Mouse (Mus musculus) kidney, adult 2 months (tissue): ENCODE measurements at regions not wholly inside any gene's neighbourhood (a gene's known extent, or its start where the extent isn't known, plus 50 kb on each side); places are given as distances from the start of the nearest gene placed in this dataset.

Experiments
- DNase-seq: peaks from one replicate; pipeline ENCODE4 v3.0.0; 2021
- H3K27ac ChIP-seq: fragments of 200-500 bp; 2 replicates; pipeline ENCODE4 v1.5.1; 2012; ENCODE audit warnings: low read depth, low read length, control low read depth, inconsistent platforms; ENCODE audit not compliant: insufficient read depth
- H3K27me3 ChIP-seq: fragments of 200-500 bp; replicated peaks from 2 replicates; pipeline ENCODE4 v1.6.1; 2012; ENCODE audit warnings: mild to moderate bottlenecking, moderate library complexity, low read length, inconsistent platforms; ENCODE audit not compliant: control insufficient read depth, insufficient read depth
- H3K36me3 ChIP-seq: fragments of 200-500 bp; 2 replicates; pipeline ENCODE4 v1.6.1; 2012; ENCODE audit warnings: mild to moderate bottlenecking, moderate library complexity, low read length, inconsistent platforms; ENCODE audit not compliant: control insufficient read depth, insufficient read depth
- H3K4me1 ChIP-seq: fragments of 200-500 bp; 2 replicates; pipeline ENCODE4 v1.6.1; 2011; ENCODE audit warnings: low read length; ENCODE audit not compliant: control insufficient read depth, insufficient read depth
- H3K4me3 ChIP-seq: fragments of 200-500 bp; 2 replicates; pipeline ENCODE4 v1.5.1; 2011; ENCODE audit warnings: mild to moderate bottlenecking, low read depth, low read length, control low read depth; ENCODE audit not compliant: insufficient read depth
- CTCF ChIP-seq: fragments of 200-500 bp; conservative IDR thresholded peaks from 2 replicates; pipeline ENCODE4 v1.5.1; 2011; ENCODE audit warnings: low read depth, mild to moderate bottlenecking, control low read depth, low read length, moderate library complexity, mixed read lengths; ENCODE audit not compliant: insufficient read depth, insufficient read length
- POLR2A ChIP-seq: fragments of 200-500 bp; IDR thresholded peaks from one replicate; pipeline ENCODE4 v1.6.1; 2011; ENCODE audit warnings: low read depth, low read length, control low read depth
- WGBS: fragments of 180-500 bp; shearing (Covaris S2); methylation state at CpG from one replicate; pipeline ENCODE4 v1.1.7; 2018; 5-methylcytosine and 5-hydroxymethylcytosine counted together

GRCm38 (mm10) chr15:50580811-50581210 is 3303.9 kb upstream of the Gm7489 start:
- WGBS, result 90% methylated on average over 5 of the region's 5 CpGs
- TF ChIP-seq CTCF (no peak), POLR2A (no peak)
- H3K4me1 ChIP-seq, result no peaks in the 10 kb centered on the region
- no peak overlapping the region for H3K4me3 ChIP-seq
- no peak for DNase-seq
- H3K27me3 ChIP-seq, result no peaks in the 10 kb centered on the region
- no peaks in the 10 kb centered on the region for H3K36me3 ChIP-seq
- H3K27ac ChIP-seq, result no peak overlapping the region

- no peak for DNase-seq
- no peak overlapping the region for H3K4me3 ChIP-seq
- no peak overlapping the region for H3K27ac ChIP-seq
- no peaks in the 10 kb centered on the region for H3K27me3 ChIP-seq
- H3K36me3 ChIP-seq, result no peaks in the 10 kb centered on the region
- TF ChIP-seq CTCF (no peak), POLR2A (no peak)
- H3K4me1 ChIP-seq, result no peaks in the 10 kb centered on the region
These were observed 3300.8 kb upstream of the Gm7489 start for GRCm38 (mm10) chr15:50583951-50584350.

- 79% methylated on average over 6 of the region's 6 CpGs for WGBS
- H3K4me3 ChIP-seq, result no peak overlapping the region
- TF ChIP-seq CTCF, result no peak
- no peak for TF ChIP-seq POLR2A
These were observed 3299.2 kb upstream of the Gm7489 start for GRCm38 (mm10) chr15:50585496-50585895.

More at GRCm38 (mm10) chr15:50585496-50585895, 3299.2 kb upstream of the Gm7489 start:
- Histone ChIP-seq H3K27me3 (no peaks in the 10 kb centered on the region), H3K36me3 (no peaks in the 10 kb centered on the region), H3K4me1 (no peaks in the 10 kb centered on the region), H3K27ac (no peak overlapping the region)
- DNase-seq, result no peak
